Mouse (Mus musculus) neutrophil, adult 65 days (primary cell): ENCODE data around the gene Gm38655. TPM values are rescaled to one million over a fixed set of nuclear protein-coding genes. Genes with fewer than 3 reads are reported as not detected.

Experiments used
- total RNA-seq: library from RNA; stranded (reverse); gene quantifications from 2 replicates; pipeline ENCODE4 v1.2.4, GENCODE M21; 2023

Gm38655 gene
- not detected in 2 replicates for total RNA-seq

DNA sequence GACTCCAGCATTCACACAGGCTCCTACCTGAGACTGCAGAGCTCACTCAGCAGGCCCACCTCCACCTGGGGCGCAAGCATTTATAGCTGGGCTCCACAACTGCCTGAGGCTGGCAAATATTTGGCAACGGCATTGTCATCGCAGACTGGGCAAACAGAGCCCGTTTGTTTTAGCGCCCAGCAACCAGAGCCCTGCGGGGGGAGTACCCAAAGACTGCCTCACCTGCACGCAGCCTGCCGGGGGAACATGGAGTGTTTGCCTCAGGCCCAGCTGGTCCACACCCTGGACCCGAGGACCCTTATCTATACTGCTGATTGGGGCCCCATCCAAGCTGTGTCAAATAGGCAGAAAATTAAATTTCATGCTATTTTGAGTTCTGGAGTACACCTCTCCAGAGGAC lies at the start of gene Gm38655:
Gene Gm38655, minus strand, starts transcription at position 61 of the 400 bp plus-strand sequence.

DNA sequence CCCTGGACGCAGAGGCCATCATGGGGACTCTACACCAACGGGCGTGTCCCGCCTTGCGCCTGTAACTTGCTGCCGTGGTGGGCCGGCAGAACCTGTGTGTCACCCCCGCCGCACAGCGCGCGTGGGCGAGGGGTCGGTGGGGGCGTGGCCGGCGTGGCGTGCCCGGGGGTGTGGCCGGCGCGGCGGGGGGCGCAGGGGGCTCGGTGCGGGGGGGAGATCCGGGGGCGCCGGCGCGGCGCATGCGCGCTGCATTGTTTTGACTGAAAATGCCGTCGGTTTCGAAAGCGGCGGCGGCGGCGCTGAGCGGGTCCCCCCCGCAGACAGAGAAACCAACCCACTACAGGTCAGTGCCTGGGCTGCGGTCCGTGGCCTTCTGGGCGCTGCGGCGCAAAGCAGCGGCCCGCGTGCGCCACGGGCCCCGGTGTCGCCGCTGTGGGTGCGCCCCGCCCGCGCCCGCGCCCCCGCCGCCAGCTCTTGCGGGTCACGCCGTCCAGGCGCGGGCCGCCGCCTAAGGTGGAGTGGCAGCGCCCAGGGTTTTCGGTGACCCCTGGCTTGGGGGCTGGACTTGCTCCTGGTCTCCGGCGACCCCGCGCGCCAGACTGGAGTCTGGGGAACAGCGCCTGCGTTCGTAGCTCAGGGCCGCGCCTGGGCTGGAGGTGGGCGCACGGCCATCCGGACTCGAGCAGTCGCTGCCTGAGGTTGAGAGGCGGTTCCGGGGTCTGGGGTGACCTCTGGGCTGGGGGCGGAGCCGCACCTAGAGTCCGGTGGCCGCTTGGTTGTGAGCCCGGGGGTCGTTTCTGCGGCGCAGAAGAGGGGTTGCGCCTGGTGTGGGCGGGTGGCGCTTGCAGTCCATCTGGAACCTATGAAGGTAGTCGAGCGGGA lies 13.1 kb upstream of the Gm38655 start, which contains the start of gene Unkl:
Gene Unkl, plus strand, starts transcription at position 248 of the 882 bp plus-strand sequence.

DNA sequence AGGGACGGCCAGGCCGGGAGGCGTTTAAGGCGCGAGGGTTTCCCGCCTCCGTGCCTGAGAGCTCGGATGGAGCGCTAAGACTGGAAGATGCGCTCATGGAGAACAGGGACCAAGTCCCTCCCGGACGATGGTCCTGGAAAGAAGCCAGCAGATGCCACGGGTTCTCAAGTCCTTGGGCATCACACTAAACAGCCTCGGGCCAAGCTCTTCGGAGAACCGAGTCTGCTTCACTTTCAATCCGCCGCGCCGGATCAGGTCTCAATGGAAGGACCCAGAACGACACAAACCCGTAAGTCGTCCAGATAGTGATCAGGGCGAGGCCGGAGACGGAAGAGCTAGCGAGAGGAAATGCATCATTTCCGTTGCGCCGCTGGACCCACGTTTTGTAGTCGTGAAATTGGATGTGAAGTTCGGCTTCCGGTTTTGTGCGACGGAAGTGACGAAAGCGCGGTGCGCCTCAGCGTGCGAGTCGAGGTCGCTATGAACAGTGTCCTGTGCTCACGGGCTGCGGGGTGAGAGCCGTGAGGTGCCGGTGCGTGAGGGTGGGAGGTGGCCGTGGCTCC lies 8.9 kb upstream of the Gm38655 start, which contains the start of gene BC003965:
Gene BC003965, plus strand, starts transcription at position 426 of the 563 bp plus-strand sequence.

DNA sequence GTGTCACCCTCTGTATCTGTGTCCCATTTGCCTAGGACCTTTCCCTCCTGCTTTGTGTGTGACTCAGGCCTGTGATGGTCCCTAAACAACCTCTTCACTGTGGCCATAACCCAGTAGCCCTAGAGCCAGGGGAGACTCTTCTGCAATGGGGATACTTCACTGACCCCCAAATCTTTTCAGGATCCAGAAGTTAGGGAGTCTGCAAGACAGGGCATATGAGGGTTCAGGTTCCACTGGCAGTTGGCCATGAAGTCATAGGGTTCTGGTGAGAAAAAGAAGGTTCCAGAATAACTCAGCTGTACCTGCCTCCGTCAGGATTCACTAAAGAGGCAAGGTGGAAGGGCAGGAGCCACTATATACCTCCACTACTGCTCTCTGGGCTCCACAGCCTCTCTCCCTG lies 13.1 kb downstream of the Gm38655 start, which contains the start of gene Ccdc154:
Gene Ccdc154, plus strand, starts transcription at position 301 of the 400 bp plus-strand sequence.

DNA sequence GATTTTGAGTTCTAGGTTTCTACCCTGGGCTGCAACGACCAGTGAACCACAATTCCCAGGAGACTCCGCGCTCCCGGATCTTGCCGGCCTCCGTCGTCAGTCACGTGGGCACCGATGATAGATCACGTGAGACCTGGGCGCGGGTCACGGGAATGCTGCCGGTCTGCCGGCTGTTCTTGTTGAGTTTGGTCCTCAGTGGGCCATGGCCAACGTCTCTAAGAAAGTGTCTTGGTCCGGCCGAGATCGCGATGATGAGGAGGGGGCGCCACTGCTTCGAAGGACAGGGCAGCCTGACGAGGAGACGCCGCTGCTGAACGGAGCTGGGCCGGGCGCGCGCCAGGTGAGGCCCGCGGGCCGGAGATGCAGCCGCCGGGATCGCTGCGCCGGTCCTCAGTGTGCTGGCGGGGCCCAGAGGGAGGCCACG lies 42.0 kb downstream of the Gm38655 start, which contains the start of gene Clcn7:
Gene Clcn7, plus strand, starts transcription at position 117 of the 424 bp plus-strand sequence.

Other genes starting within 250 kb of the Gm38655 start
- gene Mapk8ip3, start 238.5 kb downstream of the Gm38655 start, total RNA-seq, result 70.4 and 91.3 TPM in 2 replicates
- 26.3 and 30.8 TPM in 2 replicates for gene Jpt2, start 214.8 kb downstream of the Gm38655 start, total RNA-seq
- 25.7 and 40.7 TPM in 2 replicates for gene Cramp1l, start 159.7 kb downstream of the Gm38655 start, total RNA-seq
- 8.9 and 12.3 TPM in 2 replicates for gene Ift140, start 159.4 kb downstream of the Gm38655 start, total RNA-seq
- gene Tmem204, start 91.9 kb downstream of the Gm38655 start, total RNA-seq, result not detected in 2 replicates
- 5.9 and 8.6 TPM in 2 replicates for gene Telo2, start 59.5 kb downstream of the Gm38655 start, total RNA-seq
- gene Ptx4, start 54.7 kb downstream of the Gm38655 start, total RNA-seq, result not detected in 2 replicates
- 17.0 and 29.6 TPM in 2 replicates for gene Clcn7, start 42.1 kb downstream of the Gm38655 start, total RNA-seq
- not detected in 2 replicates for gene Ccdc154, start 13.0 kb downstream of the Gm38655 start, total RNA-seq
- 5.5 and 6.8 TPM in 2 replicates for gene BC003965, start 9.1 kb upstream of the Gm38655 start, total RNA-seq
- gene Unkl, start 12.9 kb upstream of the Gm38655 start, total RNA-seq, result 18.6 and 26.5 TPM in 2 replicates
- 12.1 and 18.8 TPM in 2 replicates for gene Gnptg, start 64.7 kb upstream of the Gm38655 start, total RNA-seq
- gene Tsr3, start 64.7 kb upstream of the Gm38655 start, total RNA-seq, result 5.8 and 8.9 TPM in 2 replicates
- 4.4 and 6.8 TPM in 2 replicates for gene Baiap3, start 80.9 kb upstream of the Gm38655 start, total RNA-seq
- gene Ube2i, start 99.2 kb upstream of the Gm38655 start, total RNA-seq, result 213 and 244 TPM in 2 replicates
- gene Prss34, start 122.9 kb upstream of the Gm38655 start, total RNA-seq, result 80.0 and 94.6 TPM in 2 replicates
- not detected in 2 replicates for gene Prss28, start 133.2 kb upstream of the Gm38655 start, total RNA-seq
- gene Prss29, start 143.2 kb upstream of the Gm38655 start, total RNA-seq, result not detected in 2 replicates
- gene Tpsab1, start 170.1 kb upstream of the Gm38655 start, total RNA-seq, result not detected in 2 replicates
- not detected in 2 replicates for gene Tpsb2, start 190.8 kb upstream of the Gm38655 start, total RNA-seq
- not detected in 2 replicates for gene Tpsg1, start 193.8 kb upstream of the Gm38655 start, total RNA-seq